Comparison of ENCODE assay signal across 9 mouse cellular contexts in the genomic region with DNA sequence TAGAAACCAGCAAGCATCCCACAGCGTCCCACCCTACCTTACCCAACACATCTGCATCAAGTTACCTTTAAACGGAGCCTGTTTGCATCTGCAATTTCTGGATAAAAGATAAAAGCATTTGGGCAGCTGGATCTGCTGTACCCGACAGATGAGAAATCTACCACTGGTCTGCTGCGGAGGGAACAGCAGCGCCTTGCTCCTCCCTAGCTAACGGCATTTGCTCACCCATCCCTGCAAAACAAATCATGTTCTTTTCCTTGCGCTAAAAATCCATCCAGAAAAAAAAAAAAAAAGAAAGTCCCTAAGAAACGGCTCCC. TPM values are rescaled to one million over a fixed set of nuclear protein-coding genes. Genes with fewer than 3 reads are reported as not detected.
DNase-seq lines count a peak whose midpoint lies in the region; ATAC-seq and TF ChIP-seq lines count a peak whose summit lies in the region.
"Had no signal": no experiment of that assay in that cellular context is flagged by ENCODE, and none has a peak within 500 bp of the region (broad histone marks: within the 10 kb centered on the region; RNA-seq: fewer than 3 reads in every experiment).

No protein-coding gene starts in this region.

- H3K4me2 ChIP-seq in lung, embryonic 14.5 days, result peak overlapping the region; percentile 85
- H3K4me2 ChIP-seq in forebrain, embryonic 15.5 days (replicated peaks), result peak overlapping the region; percentile 100
- peak overlapping the region; percentile 93 for H3K4me2 ChIP-seq in limb, embryonic 12.5 days

- H3K36me3 ChIP-seq in lung, embryonic 14.5 days (ENCODE audit: insufficient read depth), result no peaks in the 10 kb centered on the region
- no peaks in the 10 kb centered on the region for H3K36me3 ChIP-seq in forebrain, embryonic 15.5 days
- no peaks in the 10 kb centered on the region for H3K36me3 ChIP-seq in limb, embryonic 12.5 days

- intact Hi-C loops in gastrocnemius, postnatal 14 days (cut with DNase I; ENCODE audit: low total_unique reads), result no loop called here

- peak overlapping the region; percentile 39 for H3K4me3 ChIP-seq in lung, embryonic 14.5 days (ENCODE audit: low read depth, low read length)
- H3K4me3 ChIP-seq in forebrain, embryonic 15.5 days, result peak overlapping the region; percentile 51
- H3K4me3 ChIP-seq in limb, embryonic 12.5 days (replicated peaks), result peak overlapping the region; percentile 52
- peak overlapping the region; percentile 41 for H3K4me3 ChIP-seq in olfactory bulb, adult 2 months (ENCODE audit: insufficient read depth, low read depth, low read length)

- TF ChIP-seq CTCF in lung, embryonic 14.5 days (IDR thresholded peaks at IDR 0.05; ENCODE audit: low read depth), result no peak
- TF ChIP-seq CTCF in olfactory bulb, adult 2 months (IDR thresholded peaks at IDR 0.05; ENCODE audit: insufficient read depth, low read depth, low read length), result no peak

- no peak overlapping the region for H3K9ac ChIP-seq in lung, embryonic 14.5 days
- H3K9ac ChIP-seq in forebrain, embryonic 15.5 days (replicated peaks), result peak overlapping the region; percentile 58
- H3K9ac ChIP-seq in limb, embryonic 12.5 days (replicated peaks), result no peak overlapping the region

- no peaks in the 10 kb centered on the region for H3K4me1 ChIP-seq in lung, embryonic 14.5 days (ENCODE audit: insufficient read depth)
- peaks cover 16% of the 10 kb centered on the region for H3K4me1 ChIP-seq in forebrain, embryonic 15.5 days
- peaks cover 17% of the 10 kb centered on the region for H3K4me1 ChIP-seq in limb, embryonic 12.5 days (replicated peaks)
- peaks cover 11% of the 10 kb centered on the region for H3K4me1 ChIP-seq in olfactory bulb, adult 2 months (ENCODE audit: control insufficient read depth, insufficient read depth, low read length)

- no peak overlapping the region for H3K27ac ChIP-seq in lung, embryonic 14.5 days (ENCODE audit: low read depth)
- H3K27ac ChIP-seq in forebrain, embryonic 15.5 days (replicated peaks), result no peak overlapping the region
- no peak overlapping the region for H3K27ac ChIP-seq in limb, embryonic 12.5 days
- H3K27ac ChIP-seq in olfactory bulb, adult 2 months (ENCODE audit: insufficient read depth, low read depth, low read length), result no peak overlapping the region

- no peaks in the 10 kb centered on the region for H3K9me3 ChIP-seq in lung, embryonic 14.5 days (ENCODE audit: low read depth, low read length)
- no peaks in the 10 kb centered on the region for H3K9me3 ChIP-seq in forebrain, embryonic 15.5 days
- H3K9me3 ChIP-seq in limb, embryonic 12.5 days, result no peaks in the 10 kb centered on the region

- H3K27me3 ChIP-seq in lung, embryonic 14.5 days (ENCODE audit: insufficient read depth, low read length), result peaks cover 27% of the 10 kb centered on the region
- H3K27me3 ChIP-seq in forebrain, embryonic 15.5 days, result peaks cover 8% of the 10 kb centered on the region; the same call in 1 of the 2 replicates
- peaks cover 53% of the 10 kb centered on the region for H3K27me3 ChIP-seq in limb, embryonic 12.5 days

- no peak for ATAC-seq in lung, embryonic 14.5 days (ENCODE audit: insufficient read depth)
- no peak for ATAC-seq in forebrain, embryonic 15.5 days (replicated peaks)
- no peak for ATAC-seq in limb, embryonic 12.5 days (ENCODE audit: insufficient number of reproducible peaks, insufficient read depth, low FRiP score, low TSS enrichment, low read depth)

- 5% methylated on average over 8 of the region's 8 CpGs for WGBS in lung, embryonic 14.5 days
- WGBS in forebrain, embryonic 15.5 days, result 3% methylated on average over 8 of the region's 8 CpGs
- 5% methylated on average over 8 of the region's 8 CpGs for WGBS in limb, embryonic 12.5 days
- 2% methylated on average over 8 of the region's 8 CpGs for WGBS in olfactory bulb, adult 2 months

- no peak for TF ChIP-seq POLR2A in olfactory bulb, adult 2 months (IDR thresholded peaks at IDR 0.05; ENCODE audit: insufficient read depth, low read depth, low read length)

- no peak for DNase-seq in lung, embryonic 14.5 days
- no peak for DNase-seq in lung, adult 18-20 months
- no peak for DNase-seq in gastrocnemius, postnatal 14 days
- DNase-seq in embryo, embryonic 9.5 days (ENCODE audit: extremely low spot score), result no peak
- DNase-seq: lung, postnatal 4 days; thymus, adult 18-20 months had no signal

RNA-seq across cellular contexts. Expression of gene Sv2b, which starts 1.0 kb away (rescaled TPM):
- 0.37 and 0.95 TPM in 2 replicates for polyA plus RNA-seq in lung, embryonic 14.5 days (2014; fragmentation: Nextera tagmentation; extraction: Ambion mirVana)
- 9.7 and 10.0 TPM in 2 replicates for polyA plus RNA-seq in forebrain, embryonic 15.5 days (2015; fragmentation: Nextera tagmentation; extraction: Ambion mirVana)
- polyA plus RNA-seq in limb, embryonic 12.5 days (2016; fragmentation: Nextera tagmentation; extraction: Ambion mirVana), result 1.6 and 1.8 TPM in 2 replicates
- polyA plus RNA-seq in olfactory bulb, adult 2 months (2012; ENCODE audit: insufficient read depth, insufficient read length, low replicate concordance, missing spikeins), result not detected in 2 replicates
- total RNA-seq in gastrocnemius, postnatal 14 days (2021), result 1 to 10 TPM in 1 of 2 experiments, under 1 TPM in 1; 0.94 to 1.1 TPM
